Comparison of ENCODE assay signal across 8 mouse cellular contexts in the genomic region with DNA sequence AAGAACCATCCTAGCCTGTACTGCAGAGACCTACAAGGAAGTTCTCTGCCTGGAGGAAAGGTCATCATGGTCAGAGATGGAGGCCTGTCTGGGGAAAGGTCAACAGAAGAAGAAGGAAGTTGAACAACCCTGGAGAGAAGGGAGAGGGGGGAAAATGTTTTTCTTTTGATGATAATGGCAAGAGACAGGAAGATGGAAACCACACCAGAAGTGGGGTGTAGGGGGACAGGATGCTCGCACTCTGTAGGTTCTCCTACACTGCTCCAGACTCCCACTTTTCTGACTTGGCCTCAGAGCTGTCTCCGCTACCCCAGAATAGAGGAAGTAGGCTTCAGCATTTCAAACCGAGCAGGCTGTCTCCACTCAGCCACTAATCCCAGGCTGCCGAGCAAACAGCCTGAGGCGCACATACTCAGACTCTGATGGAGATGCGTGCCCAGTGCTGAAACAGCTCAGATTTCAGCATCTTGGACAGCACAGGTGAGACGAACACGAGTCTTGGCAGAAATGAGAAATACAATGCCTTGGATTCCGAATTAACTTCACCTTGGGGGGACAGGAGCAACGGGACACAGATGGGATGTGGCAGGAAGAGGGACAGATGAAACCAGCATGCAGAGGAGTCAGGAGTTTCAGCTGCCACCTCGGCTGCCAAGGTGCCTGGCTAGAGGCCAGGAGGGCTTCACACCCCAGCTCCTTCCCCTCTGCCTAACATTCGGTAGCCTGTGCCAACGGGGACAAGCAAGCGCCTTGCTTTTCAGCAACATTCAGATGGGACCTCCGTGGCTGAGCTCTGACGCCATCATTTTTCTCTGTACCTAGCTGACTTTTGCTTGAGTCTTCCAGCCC. TPM values are rescaled to one million over a fixed set of nuclear protein-coding genes. Genes with fewer than 3 reads are reported as not detected.
DNase-seq lines count a peak whose midpoint lies in the region; ATAC-seq and TF ChIP-seq lines count a peak whose summit lies in the region.

No protein-coding gene starts in this region.

- ATAC-seq in intestine, postnatal 0 days: 0 out of 2 replicates have a peak, but pooled peaks have one; percentile 31
- peak; percentile 34; the same call in 1 of the 2 replicates for ATAC-seq in lung, postnatal 0 days

- no peak for TF ChIP-seq CTCF in gastrocnemius, adult 2 months (IDR thresholded peaks at IDR 0.05)
- no peak for TF ChIP-seq CTCF in intestine, postnatal 0 days (IDR thresholded peaks at IDR 0.05; ENCODE audit: low read depth)
- no peak for TF ChIP-seq CTCF in lung, postnatal 0 days (IDR thresholded peaks at IDR 0.05)

- DNase-seq in layer of hippocampus, postnatal 10 days (ENCODE audit: low spot score in 2 of 2): peak; percentile 70 to 71
- no peak for DNase-seq in layer of hippocampus, adult 11-12 months (ENCODE audit: low spot score)
- peak; percentile 30 for DNase-seq in c-Kit-positive CD71-negative TER-119-negative erythroid progenitor cells, embryonic 14.5 days (ENCODE audit: low read depth)
- peak; percentile 83 for DNase-seq in gastrocnemius, adult 2 months
- DNase-seq in lung, postnatal 0 days (ENCODE audit: low spot score): peak; percentile 53
- DNase-seq in right cerebral cortex, postnatal 14 days: peak; percentile 60
- DNase-seq in testis, postnatal 10 days (ENCODE audit: low spot score): no peak

- WGBS in intestine, postnatal 0 days: 31% methylated on average over 16 of the region's 16 CpGs
- WGBS in lung, postnatal 0 days: 28% methylated on average over 16 of the region's 16 CpGs

- TF ChIP-seq EP300 in lung, postnatal 0 days (IDR thresholded peaks at IDR 0.05): no peak

- peak overlapping the region; percentile 52 for H3K27ac ChIP-seq in gastrocnemius, adult 2 months
- no peak overlapping the region for H3K27ac ChIP-seq in intestine, postnatal 0 days (ENCODE audit: low read depth, low read length)
- H3K27ac ChIP-seq in lung, postnatal 0 days (ENCODE audit: low read length): peak overlapping the region; percentile 15

- peaks cover 6% of the 10 kb centered on the region; the same call in 1 of the 2 replicates for H3K4me1 ChIP-seq in intestine, postnatal 0 days (replicated peaks; ENCODE audit: control insufficient read depth, insufficient read depth, low read length)
- H3K4me1 ChIP-seq in lung, postnatal 0 days (ENCODE audit: insufficient read depth, low read depth, low read length): peaks cover 12% of the 10 kb centered on the region; the same call in 1 of the 2 replicates

- peak overlapping the region; percentile 38 for H3K4me2 ChIP-seq in intestine, postnatal 0 days (replicated peaks; ENCODE audit: low read depth)
- H3K4me2 ChIP-seq in lung, postnatal 0 days (replicated peaks; ENCODE audit: low read depth, low read length): peak overlapping the region; percentile 42

- H3K27me3 ChIP-seq in intestine, postnatal 0 days (replicated peaks; ENCODE audit: control insufficient read depth, insufficient read depth, low read length): no peaks in the 10 kb centered on the region
- no peaks in the 10 kb centered on the region for H3K27me3 ChIP-seq in lung, postnatal 0 days (replicated peaks; ENCODE audit: insufficient read depth, low read length)

- no peaks in the 10 kb centered on the region for H3K9me3 ChIP-seq in intestine, postnatal 0 days (ENCODE audit: control insufficient read depth)
- no peaks in the 10 kb centered on the region for H3K9me3 ChIP-seq in lung, postnatal 0 days (ENCODE audit: low read length)

- intact Hi-C loops in gastrocnemius, adult 2 months (cut with DNase I): no loop called here

- H3K4me3 ChIP-seq in gastrocnemius, adult 2 months: peak overlapping the region; percentile 47
- no peak overlapping the region for H3K4me3 ChIP-seq in intestine, postnatal 0 days (ENCODE audit: low read depth, low read length)
- no peak overlapping the region for H3K4me3 ChIP-seq in lung, postnatal 0 days (ENCODE audit: low read depth, low read length)

- peaks cover 6% of the 10 kb centered on the region; the same call in 1 of the 2 replicates for H3K36me3 ChIP-seq in intestine, postnatal 0 days (ENCODE audit: control insufficient read depth, insufficient read depth)
- H3K36me3 ChIP-seq in lung, postnatal 0 days (ENCODE audit: insufficient read depth, low read length): no peaks in the 10 kb centered on the region

- no peak overlapping the region for H3K9ac ChIP-seq in intestine, postnatal 0 days (ENCODE audit: low read depth, low read length)
- no peak overlapping the region for H3K9ac ChIP-seq in lung, postnatal 0 days (replicated peaks; ENCODE audit: low read depth)

RNA-seq across cellular contexts. Expression of gene Elk3, which starts 49.6 kb away (rescaled TPM):
- 10 to 100 TPM; 12.3 to 12.8 TPM for total RNA-seq in layer of hippocampus, postnatal 10 days (2021)
- total RNA-seq in gastrocnemius, adult 2 months (2021): 10 to 100 TPM; 11.7 to 14.2 TPM
- 14.2 and 16.4 TPM in 2 replicates for polyA plus RNA-seq in intestine, postnatal 0 days (2015; fragmentation: Nextera tagmentation; extraction: Ambion mirVana)
- 56.0 and 61.5 TPM in 2 replicates for polyA plus RNA-seq in lung, postnatal 0 days (2015; fragmentation: Nextera tagmentation; extraction: Ambion mirVana)

Comparison
In these comparisons a context has a peak if more than half of its experiments do, and no peak if none do; other contexts are left out.
1. DNase-seq: peak in layer of hippocampus, postnatal 10 days (2 of 2), c-Kit-positive CD71-negative TER-119-negative erythroid progenitor cells, embryonic 14.5 days (single experiment), gastrocnemius, adult 2 months (single experiment), lung, postnatal 0 days (single experiment) and right cerebral cortex, postnatal 14 days (single experiment); none in layer of hippocampus, adult 11-12 months (single experiment) and testis, postnatal 10 days (single experiment).